ENCODE assay signal across 16 mouse cellular contexts in the genomic region with DNA sequence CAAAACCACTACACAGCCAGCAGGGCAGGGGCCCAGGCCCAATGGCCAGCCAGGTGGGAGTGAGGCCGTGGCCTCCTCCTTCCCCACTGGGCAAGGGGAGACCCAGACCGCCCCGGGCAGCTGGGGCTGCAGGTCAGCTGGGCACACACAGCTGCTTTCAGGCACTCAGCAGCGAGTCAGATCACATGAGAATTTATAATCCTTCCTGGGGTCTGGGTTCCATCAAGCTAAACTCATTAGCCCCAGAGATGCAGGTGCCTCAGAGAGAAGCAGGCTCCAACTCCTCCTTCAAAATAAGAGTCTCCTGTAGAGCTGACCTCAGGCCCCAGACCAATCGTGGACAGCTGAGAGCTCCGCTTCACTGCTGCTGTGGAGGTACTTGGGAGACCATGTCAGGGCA. TPM values are rescaled to one million over a fixed set of nuclear protein-coding genes. Genes with fewer than 3 reads are reported as not detected.
DNase-seq lines count a peak whose midpoint lies in the region; ATAC-seq and TF ChIP-seq lines count a peak whose summit lies in the region.
"Had no signal": no experiment of that assay in that cellular context is flagged by ENCODE, and none has a peak within 500 bp of the region (broad histone marks: within the 10 kb centered on the region; RNA-seq: fewer than 3 reads in every experiment).

No protein-coding gene starts in this region.

- H3K9me3 ChIP-seq in heart, embryonic 15.5 days (replicated peaks): no peaks in the 10 kb centered on the region
- no peaks in the 10 kb centered on the region for H3K9me3 ChIP-seq in embryonic facial prominence, embryonic 10.5 days
- no peaks in the 10 kb centered on the region for H3K9me3 ChIP-seq in limb, embryonic 14.5 days (ENCODE audit: control insufficient read depth, low read length)
- H3K9me3 ChIP-seq: hindbrain, embryonic 15.5 days; midbrain, embryonic 10.5 days had no signal

- no peak overlapping the region for H3K9ac ChIP-seq in heart, embryonic 15.5 days
- no peak overlapping the region for H3K9ac ChIP-seq in limb, embryonic 14.5 days (ENCODE audit: low read depth, low read length, severe bottlenecking)
- H3K9ac ChIP-seq: hindbrain, embryonic 15.5 days; lung, embryonic 14.5 days had no signal

- no peak overlapping the region for H3K4me2 ChIP-seq in heart, embryonic 15.5 days
- H3K4me2 ChIP-seq in limb, embryonic 14.5 days (replicated peaks; ENCODE audit: low read depth, low read length, severe bottlenecking): no peak overlapping the region
- H3K4me2 ChIP-seq: hindbrain, embryonic 15.5 days; lung, embryonic 14.5 days had no signal

- TF ChIP-seq POLR2A in limb, embryonic 14.5 days (IDR thresholded peaks at IDR 0.05; ENCODE audit: borderline replicate concordance, extremely low read depth, insufficient read depth, insufficient read length): no peak

- peak overlapping the region; percentile 59 for H3K27ac ChIP-seq in heart, embryonic 15.5 days
- 0 out of 2 replicates have a peak overlapping the region, but pooled peaks have one; percentile 64 for H3K27ac ChIP-seq in embryonic facial prominence, embryonic 10.5 days (replicated peaks)
- no peak overlapping the region for H3K27ac ChIP-seq in limb, embryonic 14.5 days (replicated peaks; ENCODE audit: low read depth, low read length)
- H3K27ac ChIP-seq: hindbrain, embryonic 15.5 days had no signal

- no peak for DNase-seq in heart, postnatal 14 days
- DNase-seq in MN1 (ENCODE audit: low spot score): peak; percentile 97
- peak; percentile 80 for DNase-seq in embryonic facial prominence, embryonic 10.5 days (ENCODE audit: low spot score)
- no peak for DNase-seq in limb, embryonic 14.5 days (ENCODE audit: low spot score)
- no peak for DNase-seq in urinary bladder, postnatal 14 days (ENCODE audit: low spot score)
- DNase-seq in lung, postnatal 10 days: no peak
- DNase-seq: gastrocnemius, postnatal 14 days; left cerebral cortex, postnatal 4 days; lung, embryonic 14.5 days; thymus, postnatal 25 days had no signal

- intact Hi-C loops in heart, postnatal 14 days (cut with DNase I): no loop called here

- WGBS in heart, embryonic 15.5 days: 32% methylated on average over 6 of the region's 6 CpGs
- 19% methylated on average over 6 of the region's 6 CpGs for WGBS in embryonic facial prominence, embryonic 10.5 days
- 14% methylated on average over 6 of the region's 6 CpGs for WGBS in limb, embryonic 14.5 days

- H3K36me3 ChIP-seq in heart, embryonic 15.5 days: no peaks in the 10 kb centered on the region
- H3K36me3 ChIP-seq in embryonic facial prominence, embryonic 10.5 days (replicated peaks): peaks cover 14% of the 10 kb centered on the region
- no peaks in the 10 kb centered on the region for H3K36me3 ChIP-seq in limb, embryonic 14.5 days (ENCODE audit: control insufficient read depth, insufficient read depth, low read length)
- H3K36me3 ChIP-seq: hindbrain, embryonic 15.5 days; midbrain, embryonic 10.5 days had no signal

- peaks cover 68% of the 10 kb centered on the region for H3K4me1 ChIP-seq in heart, embryonic 15.5 days (replicated peaks)
- peaks cover 80% of the 10 kb centered on the region for H3K4me1 ChIP-seq in embryonic facial prominence, embryonic 10.5 days
- peaks cover 31% of the 10 kb centered on the region for H3K4me1 ChIP-seq in limb, embryonic 14.5 days (ENCODE audit: control insufficient read depth, insufficient read depth, low read length)
- H3K4me1 ChIP-seq: hindbrain, embryonic 15.5 days had no signal

- no peak overlapping the region for H3K4me3 ChIP-seq in heart, embryonic 15.5 days
- H3K4me3 ChIP-seq in embryonic facial prominence, embryonic 10.5 days: no peak overlapping the region
- no peak overlapping the region for H3K4me3 ChIP-seq in limb, embryonic 14.5 days (replicated peaks; ENCODE audit: low read length)
- H3K4me3 ChIP-seq: hindbrain, embryonic 15.5 days; midbrain, embryonic 10.5 days had no signal

- peak; percentile 50; the same call in 1 of the 2 replicates for ATAC-seq in heart, embryonic 15.5 days (replicated peaks; ENCODE audit: insufficient number of reproducible peaks, insufficient read depth, low FRiP score, low read depth)
- ATAC-seq in limb, embryonic 14.5 days (ENCODE audit: low FRiP score, low read depth): peak; percentile 66
- ATAC-seq in megakaryocyte progenitor cell, adult 5-6 weeks (replicated peaks; ENCODE audit: poor library complexity): no peak
- ATAC-seq: forebrain, embryonic 14.5 days had no signal

- no peaks in the 10 kb centered on the region for H3K27me3 ChIP-seq in heart, embryonic 15.5 days
- peaks cover 40% of the 10 kb centered on the region for H3K27me3 ChIP-seq in embryonic facial prominence, embryonic 10.5 days (replicated peaks; ENCODE audit: low read depth, poor library complexity, severe bottlenecking)
- no peaks in the 10 kb centered on the region for H3K27me3 ChIP-seq in limb, embryonic 14.5 days (ENCODE audit: control insufficient read depth, insufficient read depth, low read length)
- H3K27me3 ChIP-seq: hindbrain, embryonic 15.5 days had no signal

RNA-seq across cellular contexts. Expression of a gene that starts 15.2 kb away (rescaled TPM):
- 31.3 and 35.1 TPM in 2 replicates for polyA plus RNA-seq in heart, embryonic 15.5 days (2015; fragmentation: Nextera tagmentation; extraction: Ambion mirVana)
- 1 to 10 TPM; 1.7 to 2.6 TPM for total RNA-seq in heart, postnatal 14 days (2021)
- 19.8 and 20.9 TPM in 2 replicates for polyA plus RNA-seq in embryonic facial prominence, embryonic 10.5 days (2016; fragmentation: Nextera tagmentation; extraction: Ambion mirVana)
- 41.9 and 52.2 TPM in 2 replicates for polyA plus RNA-seq in limb, embryonic 14.5 days (2012; rRNA removed)
- 28.6 and 33.4 TPM in 2 replicates for polyA plus RNA-seq in limb, embryonic 14.5 days (2014; fragmentation: Nextera tagmentation; extraction: Ambion mirVana)
- total RNA-seq in megakaryocyte progenitor cell, adult 5-6 weeks (2015): 0.10 TPM in 1 of 2 replicates, not detected in the other
- total RNA-seq in megakaryocyte progenitor cell, adult 5-6 weeks (2017): not detected in 2 replicates
- total RNA-seq: common myeloid progenitor, adult 5-6 weeks had no signal

RNA-seq across cellular contexts. Expression of a gene that starts 52.5 kb away (rescaled TPM):
- polyA plus RNA-seq in heart, embryonic 15.5 days (2015; fragmentation: Nextera tagmentation; extraction: Ambion mirVana): 0.74 TPM in 1 of 2 replicates, not detected in the other
- total RNA-seq in heart, postnatal 14 days (2021): under 1 TPM; 0.07 to 0.93 TPM
- polyA plus RNA-seq in embryonic facial prominence, embryonic 10.5 days (2016; fragmentation: Nextera tagmentation; extraction: Ambion mirVana): 0.26 and 0.46 TPM in 2 replicates
- 3.2 TPM in 2 replicates for polyA plus RNA-seq in limb, embryonic 14.5 days (2012; rRNA removed)
- 2.2 and 2.5 TPM in 2 replicates for polyA plus RNA-seq in limb, embryonic 14.5 days (2014; fragmentation: Nextera tagmentation; extraction: Ambion mirVana)
- total RNA-seq in megakaryocyte progenitor cell, adult 5-6 weeks (2015): not detected in 2 replicates
- total RNA-seq in megakaryocyte progenitor cell, adult 5-6 weeks (2017): not detected in 2 replicates

Comparison
In these comparisons a context has a peak if more than half of its experiments do, and no peak if none do; other contexts are left out.
1. DNase-seq: peak in MN1 (single experiment) and embryonic facial prominence, embryonic 10.5 days (single experiment); none in heart, postnatal 14 days (0 of 2), limb, embryonic 14.5 days (single experiment), urinary bladder, postnatal 14 days (single experiment) and lung, postnatal 10 days (single experiment).